Mouse (Mus musculus) c-Kit-positive CD71-negative TER-119-negative erythroid progenitor cells, embryonic 14.5 days (primary cell): ENCODE measurements around the gene Fbln1.
A peak's percentile ranks its signal among the peaks of the same experiment; 100 is the strongest.
"Not testable (repeated sequence)": the region's sequence is repeated elsewhere in the genome, so short reads cannot be mapped to it uniquely, and the experiment has no call there.

Source experiments
- DNase-seq: peaks from one replicate; pipeline ENCODE4 v3.0.0-alpha.2; 2013; ENCODE audit warnings: low read depth

Gene Fbln1

DNA sequence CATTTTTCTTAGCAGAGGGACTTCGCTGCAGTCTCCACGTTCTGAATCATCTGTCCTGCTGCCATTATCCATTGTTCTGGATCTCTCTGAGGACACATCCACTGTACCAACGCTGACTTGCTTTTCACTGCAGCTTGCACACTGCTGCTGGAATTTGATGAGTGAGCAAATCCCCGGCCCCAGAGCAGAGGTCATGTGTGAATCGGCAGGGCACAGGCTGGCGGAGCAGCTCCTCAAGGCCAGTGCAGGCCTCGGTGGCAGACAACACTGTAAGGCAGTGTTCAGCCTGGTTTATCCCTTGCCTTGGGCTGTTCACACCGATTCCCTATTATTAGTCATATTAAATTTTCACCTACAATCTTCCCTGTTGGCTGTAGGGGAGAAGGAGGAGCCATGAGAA is 89.8 kb downstream of the Fbln1 start:
- DNase-seq = no peak

DNA sequence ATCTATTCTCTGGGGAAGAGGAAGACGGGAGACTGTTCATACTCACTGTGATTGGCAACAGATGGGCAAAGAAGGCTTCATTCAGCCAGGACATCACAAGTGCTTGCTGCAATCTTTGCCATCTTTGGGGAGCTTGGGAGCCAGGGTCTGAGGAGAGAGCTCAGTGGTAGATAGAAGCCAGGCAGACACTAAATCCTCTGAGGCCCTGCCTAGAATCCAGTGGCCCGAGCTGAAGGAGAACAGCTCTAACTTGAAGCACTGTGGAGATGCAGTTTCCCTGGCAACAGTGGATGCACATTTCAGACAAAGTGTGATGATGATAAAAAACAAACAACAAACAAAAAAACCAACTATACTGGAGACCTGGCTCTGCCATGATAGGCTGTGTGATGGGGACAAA is 90.2 kb downstream of the Fbln1 start:
- no peak for DNase-seq

DNA sequence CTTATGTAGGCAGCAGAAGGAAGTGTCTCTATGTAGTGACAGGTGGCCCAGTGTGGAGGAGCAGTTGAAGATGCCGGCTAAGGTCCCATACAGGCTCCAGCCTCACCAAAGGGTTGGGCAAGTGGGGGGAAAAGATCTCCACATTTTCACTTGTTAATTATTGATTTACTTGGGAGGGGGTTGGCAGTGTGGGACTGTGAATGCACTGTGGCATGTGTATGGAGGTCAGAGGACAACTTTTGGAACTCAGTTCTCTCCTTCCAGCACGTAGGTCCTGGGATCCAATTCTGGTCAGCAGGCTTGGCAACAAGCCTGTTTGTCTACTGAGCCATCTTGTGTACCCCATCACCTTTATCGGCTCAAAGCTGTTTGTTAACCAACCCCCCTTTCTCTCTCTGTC is 90.8 kb downstream of the Fbln1 start:
- no peak for DNase-seq

DNA sequence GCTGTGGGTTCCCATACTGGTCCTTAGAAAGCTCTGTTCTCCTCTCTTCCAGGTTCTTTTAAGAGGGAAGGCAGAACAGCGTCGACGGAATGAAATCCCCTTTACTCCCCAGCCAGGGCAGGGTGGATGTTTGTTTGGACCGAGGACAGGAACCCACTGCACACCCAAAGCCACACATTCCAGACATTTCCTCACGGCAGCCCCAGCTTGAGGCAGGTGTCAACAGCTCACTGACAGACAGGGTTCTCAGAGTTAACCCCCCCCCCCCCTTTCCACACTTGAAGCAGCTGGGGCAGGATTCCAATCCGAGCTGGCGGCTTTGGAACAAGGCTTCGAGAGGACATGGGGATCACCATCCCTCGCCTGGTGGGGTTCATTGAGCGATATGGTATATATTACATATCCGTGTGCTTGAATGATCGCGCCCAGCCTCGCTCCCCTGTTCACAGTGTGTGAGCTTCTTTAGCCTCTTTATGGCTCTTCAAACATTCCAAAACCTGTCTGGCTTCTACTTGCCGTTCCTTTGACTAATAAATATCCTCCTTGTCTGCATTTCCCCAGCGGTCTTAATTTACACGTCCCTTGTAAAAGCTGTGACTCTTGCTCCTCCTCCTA is 92.5 kb downstream of the Fbln1 start:
- DNase-seq = no peak

DNA sequence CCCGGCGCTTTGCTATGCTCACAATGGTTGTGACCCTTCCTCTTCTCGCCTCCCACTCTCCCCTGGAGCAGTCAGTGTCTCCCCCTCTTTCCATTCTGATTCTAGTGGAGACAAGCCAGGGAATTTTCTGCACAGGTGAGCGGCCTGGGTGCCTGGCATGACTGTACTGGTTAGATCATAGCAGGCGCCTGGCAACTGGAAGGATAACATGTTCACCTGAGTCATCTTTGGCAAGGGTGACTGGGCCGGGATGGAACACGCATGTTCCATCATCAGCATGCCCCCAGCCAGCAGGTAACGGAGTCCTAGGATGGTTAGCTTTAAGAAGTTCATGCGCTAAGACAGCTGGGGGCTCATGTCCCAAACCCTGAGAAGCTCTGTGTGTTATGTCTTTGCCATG is 93.2 kb downstream of the Fbln1 start:
- no peak for DNase-seq

DNA sequence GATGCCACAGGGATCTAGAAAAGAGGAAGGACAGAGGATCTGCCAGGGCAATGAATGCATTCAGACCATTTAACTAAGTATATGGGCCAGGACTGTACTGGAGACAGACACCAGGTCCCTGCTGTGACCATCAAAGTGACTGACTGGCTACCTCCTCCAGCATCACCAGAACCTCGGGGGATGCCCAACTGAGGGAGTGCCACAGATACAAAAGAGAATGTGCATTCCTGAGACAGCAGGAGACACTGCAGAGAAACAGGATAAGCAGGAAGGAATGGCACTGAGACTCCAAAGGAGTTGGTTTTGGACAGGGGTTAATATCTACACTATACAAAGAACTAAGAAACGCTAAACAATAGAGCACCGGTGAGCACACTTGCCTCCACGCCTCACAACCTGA is 97.5 kb downstream of the Fbln1 start:
- no peak for DNase-seq

DNA sequence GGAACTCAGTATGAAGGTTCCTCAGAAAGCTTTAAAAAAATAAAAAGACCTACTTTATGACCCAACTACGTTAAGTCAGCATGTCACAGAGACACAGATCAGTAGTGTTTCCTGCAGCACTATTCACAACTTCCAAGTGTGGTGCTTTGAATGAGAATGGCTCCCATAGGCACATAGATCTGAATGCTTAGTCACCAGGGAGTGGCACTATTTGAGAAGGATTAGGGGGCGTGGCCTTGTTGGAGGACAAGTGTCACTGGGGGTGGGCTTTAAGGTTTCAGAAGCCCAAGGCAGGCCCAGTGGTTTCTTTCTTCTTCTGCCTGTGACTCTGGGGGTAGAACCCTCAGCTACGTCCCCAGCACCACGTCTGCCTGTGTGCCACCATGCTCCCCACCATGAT is 98.2 kb downstream of the Fbln1 start:
- no peak for DNase-seq

DNA sequence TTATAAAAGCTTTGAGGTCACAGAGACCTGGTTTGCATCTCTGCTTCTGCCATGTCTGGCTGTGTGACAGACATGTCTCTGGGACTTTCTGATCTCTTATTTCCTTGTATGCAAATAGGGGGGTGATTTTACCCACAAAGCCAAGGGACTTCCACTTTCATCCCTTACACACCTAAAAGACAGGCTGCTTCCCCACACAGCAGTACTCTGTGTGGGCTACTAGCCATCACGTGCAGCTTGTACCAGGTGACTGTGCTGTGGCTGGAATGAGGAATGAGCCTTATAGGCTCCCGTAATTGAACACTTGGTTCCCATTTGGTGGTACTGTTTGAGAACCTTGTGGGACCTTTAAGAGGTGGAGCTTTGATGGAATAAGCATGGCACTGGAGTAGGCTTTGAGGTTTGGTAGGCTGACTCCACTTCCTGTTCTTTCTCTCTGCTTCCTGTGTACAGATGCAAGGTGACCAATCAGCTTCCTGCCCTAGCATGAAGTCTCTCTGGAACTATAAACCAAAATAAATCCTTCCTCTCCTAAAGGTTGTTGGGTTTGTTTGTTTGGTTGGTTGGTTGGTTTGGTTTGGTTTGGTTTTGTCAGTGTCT is 101.4 kb downstream of the Fbln1 start:
- no peak for DNase-seq

DNA sequence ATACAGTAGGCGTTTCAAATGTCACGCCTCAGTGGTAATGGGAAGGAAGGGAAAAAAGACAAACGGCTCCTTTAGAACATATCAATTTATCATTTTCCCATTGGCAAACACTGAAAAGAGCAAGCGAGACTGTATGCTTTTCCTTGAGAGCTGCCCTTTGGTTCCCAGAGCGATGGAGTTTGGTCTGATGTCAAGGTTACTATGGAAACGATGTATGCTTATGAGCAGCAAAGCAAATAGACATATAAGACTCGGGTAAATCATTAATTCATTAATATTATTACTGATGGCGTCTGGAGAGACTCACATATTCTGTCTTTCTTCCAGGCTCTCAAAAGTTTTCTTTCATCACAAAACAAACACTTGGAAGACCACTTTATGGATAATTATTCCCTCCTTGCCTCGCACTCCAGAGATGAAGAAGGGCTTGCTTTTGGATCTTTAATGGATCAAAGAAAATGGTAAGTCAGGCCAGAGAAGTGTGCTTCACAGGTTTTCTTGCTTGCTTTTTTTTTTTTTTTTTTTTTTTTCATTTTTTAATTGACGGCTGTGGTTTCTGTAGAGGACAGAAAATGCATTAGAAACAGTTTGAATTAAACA is 105.4 kb downstream of the Fbln1 start:
- DNase-seq = no peak

DNA sequence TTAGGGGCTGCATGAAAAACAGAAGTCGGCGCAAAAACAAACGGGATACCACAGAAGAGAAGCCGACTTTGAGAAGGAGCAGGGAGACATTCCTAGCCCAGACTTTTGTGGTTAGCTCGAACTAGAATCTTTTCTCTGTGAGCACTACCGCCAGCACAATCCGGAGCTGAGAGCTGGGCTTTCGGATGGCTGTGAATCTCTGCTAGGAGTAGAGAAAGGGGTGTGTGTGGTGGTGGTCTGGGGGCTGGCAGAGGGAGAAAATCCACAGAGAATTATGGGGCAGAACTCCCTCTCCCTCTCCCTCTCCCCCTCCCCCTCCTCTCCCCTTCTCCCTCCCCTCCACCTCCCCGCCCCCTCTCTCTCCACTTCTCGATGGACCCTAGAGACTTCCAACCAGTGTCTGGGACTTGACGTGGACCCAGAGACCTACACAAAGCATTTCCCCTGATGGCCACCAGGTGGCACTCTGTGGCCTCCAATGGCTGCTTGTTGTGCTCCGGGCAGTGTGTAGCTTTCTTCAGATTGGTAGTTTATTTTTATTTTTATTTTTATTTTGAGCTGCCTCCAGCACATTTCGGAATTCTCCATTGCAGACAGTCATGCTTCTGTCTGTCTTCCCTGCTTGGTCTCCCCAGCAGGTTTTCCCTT is 109.8 kb downstream of the Fbln1 start:
- peak; percentile 38 for DNase-seq

DNA sequence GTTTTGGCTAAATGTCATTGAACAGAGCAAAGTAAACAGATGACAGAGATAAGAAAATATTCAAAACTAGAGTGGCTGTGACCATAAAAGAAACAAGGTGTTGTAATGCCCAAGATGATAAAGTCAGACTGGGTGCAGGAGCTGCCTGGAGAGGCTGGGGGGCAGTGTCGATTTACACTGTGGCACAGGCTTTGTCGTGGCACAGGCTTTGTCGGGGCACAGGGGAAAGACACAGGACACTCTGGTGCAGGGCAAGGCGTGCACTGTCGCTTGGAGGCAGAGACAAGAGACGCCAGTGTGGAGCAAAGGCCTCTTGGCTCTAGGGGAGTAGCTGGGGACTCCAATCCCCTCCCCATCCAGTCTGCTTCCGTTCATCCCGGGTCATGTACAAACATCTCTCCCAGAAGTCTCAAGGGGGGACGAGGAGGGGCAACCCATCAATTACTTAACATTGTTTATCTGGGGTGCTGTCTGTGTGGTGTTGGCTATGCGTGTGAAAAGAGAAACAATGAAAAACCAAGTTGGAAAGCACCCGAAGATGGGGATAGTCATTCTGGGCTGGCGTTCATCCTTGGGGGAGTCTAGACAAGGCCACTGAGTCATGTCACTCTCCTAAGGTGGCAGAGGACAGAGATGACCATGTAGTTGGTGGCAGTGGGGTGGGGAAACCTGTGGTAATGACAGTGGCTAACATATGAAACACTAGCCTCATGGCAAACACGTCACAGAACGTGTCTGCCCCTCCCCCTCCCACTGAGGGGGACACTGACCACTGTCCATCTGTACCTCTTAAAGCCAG is 110.8 kb downstream of the Fbln1 start:
- DNase-seq = no peak

DNA sequence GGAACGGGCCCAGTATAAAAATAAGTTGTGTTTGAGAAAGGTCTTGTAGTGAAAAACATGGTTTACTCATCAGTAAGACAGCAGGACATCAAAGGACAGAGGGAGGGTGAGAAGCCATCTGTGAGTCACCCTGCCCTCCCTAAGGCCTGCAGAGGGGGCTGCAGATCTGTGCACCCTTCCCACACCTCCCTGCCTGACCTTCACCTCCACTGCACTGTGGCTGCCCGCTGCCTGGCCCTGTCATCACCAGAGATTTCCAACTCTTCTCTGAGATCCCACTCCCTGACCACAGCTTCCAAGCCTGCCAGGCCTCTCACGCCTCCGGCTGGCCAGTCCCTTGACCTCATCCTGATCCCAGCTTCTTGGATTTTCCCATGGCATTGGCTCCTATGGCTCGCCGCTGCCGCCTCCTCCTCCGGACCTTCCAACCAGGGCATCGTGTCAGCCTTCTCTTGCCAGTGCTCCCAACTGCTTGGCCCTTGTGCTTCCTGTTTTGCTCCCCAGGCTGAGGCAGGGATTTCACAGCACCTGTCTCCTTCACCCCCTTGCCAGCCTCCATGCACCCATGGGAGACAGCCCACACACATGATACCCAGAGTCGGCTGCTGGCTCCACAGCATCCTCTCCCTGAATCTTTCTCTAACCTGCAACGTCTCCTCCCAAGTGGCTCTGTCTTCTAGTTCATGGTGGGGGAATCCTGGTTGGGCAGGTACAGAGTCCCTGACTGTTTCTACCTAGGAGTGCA is 114.3 kb downstream of the Fbln1 start:
- DNase-seq = no peak

DNA sequence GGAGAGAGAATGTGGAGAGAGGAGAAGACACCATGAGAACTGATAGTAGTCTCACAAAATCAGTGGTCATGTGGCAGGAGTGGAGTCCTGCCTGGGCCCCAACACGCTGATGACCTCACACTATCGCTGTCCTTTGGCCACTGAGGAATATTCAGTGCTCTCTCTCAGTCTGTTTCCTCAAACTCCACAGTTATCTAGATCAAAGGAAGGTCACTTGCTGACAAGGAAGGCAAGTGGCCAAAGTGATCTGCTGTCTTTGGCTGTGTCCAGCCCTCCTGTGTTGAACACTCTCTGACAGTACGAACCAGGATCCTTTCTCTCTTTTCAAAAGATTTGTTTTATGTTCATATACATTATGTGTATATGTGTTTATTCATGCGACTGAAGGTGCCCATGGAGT is 117.5 kb downstream of the Fbln1 start:
- no peak for DNase-seq

DNA sequence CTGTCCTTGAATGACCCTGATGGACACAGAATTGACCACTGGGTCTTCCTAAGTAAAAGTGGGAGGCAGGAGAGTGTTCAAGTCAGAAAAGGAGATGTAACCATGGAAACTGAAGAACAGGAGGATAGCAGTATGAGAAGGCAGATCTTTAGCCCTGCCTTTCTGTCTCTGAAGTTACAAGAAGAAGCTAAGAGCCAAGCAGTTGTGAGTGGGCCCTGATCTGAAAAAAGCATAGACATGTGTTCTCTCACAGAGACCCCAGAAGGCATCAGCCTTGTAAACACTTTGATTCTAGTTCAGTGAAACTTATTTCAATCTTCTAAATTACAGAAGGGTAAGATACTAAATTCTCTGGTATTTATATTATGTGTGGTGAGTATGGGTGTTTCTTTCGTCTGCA is 118.7 kb downstream of the Fbln1 start:
- DNase-seq = no peak

DNA sequence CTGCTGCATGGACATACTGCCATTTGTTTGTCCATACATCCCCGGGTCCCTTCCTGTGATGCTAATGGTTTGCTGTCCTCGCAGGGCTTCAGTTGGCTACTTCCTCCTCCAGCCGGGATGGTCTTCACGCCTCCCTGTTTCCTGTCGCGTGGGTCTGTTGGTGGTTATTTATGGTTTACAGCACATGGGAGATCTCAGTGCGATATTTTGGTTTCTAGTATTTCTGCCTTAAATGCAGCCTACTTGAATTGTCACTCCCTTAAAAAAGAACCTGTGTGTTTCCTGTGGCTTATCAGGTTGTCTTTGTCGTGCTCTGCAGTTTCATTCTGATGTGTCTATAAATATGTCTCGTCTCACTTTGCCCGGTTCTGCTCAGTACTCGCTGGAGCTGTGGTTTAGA is 122.1 kb downstream of the Fbln1 start:
- no peak for DNase-seq

DNA sequence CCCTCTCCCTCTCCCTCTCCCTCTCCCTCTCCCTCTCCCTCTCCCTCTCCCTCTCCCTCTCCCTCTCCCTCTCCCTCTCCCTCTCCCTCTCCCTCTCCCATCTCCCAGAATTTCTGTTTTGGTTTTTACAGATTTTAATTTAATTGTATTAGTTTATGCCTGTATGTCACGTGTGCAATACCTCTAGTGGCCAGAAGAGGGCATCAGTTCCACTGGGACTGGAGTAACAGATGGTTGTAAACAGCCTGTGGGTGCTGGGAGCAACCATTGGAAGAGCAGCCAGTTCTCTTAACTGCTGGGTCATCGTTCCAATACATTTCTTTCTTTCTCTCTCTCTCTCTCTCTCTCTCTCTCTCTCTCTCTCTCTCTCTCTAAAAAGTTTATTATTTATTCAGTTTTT is 122.7 kb downstream of the Fbln1 start:
- DNase-seq = not testable (repeated sequence)

DNA sequence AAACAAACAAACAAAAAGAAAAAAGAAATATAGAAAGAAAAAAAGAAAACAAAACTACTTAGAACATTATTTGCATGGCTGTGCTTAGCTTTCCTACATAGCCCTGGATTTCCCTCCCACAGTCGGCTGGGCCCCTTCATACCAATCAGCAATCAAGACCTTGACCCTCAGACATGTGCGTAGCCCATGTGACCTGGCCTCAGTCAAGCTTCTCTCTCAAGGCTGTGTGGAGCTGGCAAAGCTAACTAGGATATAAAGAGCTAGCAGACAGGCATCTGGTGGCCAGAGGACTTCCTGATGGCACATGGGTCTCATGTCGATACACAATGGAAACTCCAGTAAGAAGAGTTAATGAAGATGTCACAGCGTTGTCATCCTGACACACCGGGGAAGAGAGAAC is 123.3 kb downstream of the Fbln1 start:
- no peak for DNase-seq

DNA sequence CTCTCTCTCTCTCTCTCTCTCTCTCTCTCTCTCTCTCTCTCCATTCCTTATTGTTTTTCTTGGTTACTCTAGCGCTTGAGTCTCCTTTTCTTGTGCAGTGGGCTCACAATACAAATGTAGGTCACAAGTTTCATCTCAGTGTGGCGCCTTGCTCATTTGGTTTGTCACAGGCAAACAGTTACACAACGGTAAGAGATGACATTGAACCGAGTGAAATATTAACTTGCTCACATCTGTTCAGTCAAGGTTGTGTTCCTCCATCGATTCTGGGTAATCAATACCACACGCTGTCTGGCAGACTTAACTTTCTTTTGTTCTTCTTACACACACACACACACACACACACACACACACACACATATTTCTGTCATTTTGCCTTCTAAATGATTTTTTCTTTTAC is 124.3 kb downstream of the Fbln1 start:
- no peak for DNase-seq

DNA sequence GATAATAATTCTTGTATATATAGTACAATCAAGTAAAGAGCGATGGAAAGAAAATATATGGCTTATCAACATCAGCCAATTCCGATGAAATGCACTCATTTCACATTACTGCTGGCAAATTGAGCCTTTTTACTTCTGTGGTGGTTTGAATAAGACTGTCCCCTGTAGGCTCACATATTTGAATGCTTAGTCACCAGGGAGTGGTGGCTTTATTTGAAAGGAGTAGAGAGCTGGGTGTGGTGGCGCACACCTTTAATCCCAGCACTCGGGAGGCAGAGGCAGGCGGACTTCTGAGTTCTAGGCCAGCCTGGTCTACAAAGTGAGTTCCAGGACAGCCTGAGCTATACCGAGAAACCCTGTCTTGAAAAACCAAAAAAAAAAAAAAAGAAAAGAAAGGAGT is 127.8 kb downstream of the Fbln1 start:
- not testable (repeated sequence) for DNase-seq

DNA sequence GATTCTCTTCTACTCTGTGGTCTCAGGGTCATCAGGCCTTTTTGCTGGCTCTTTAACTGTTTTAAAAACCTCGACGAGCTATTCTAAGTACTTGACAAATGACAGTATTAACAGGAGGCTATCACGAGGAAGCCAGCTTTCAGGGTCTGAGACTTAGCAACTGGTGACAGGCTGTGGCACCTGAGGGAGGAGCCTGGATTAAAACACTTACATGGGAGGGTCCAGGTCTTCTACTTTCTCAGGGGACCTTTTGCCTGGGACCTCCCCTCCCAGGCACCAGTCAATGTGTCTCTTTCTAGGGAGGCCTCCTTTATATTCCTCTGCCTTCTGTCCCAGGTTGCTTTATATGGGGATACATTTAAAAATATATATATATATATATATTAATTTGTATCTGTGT is 128.5 kb downstream of the Fbln1 start:
- no peak for DNase-seq

DNA sequence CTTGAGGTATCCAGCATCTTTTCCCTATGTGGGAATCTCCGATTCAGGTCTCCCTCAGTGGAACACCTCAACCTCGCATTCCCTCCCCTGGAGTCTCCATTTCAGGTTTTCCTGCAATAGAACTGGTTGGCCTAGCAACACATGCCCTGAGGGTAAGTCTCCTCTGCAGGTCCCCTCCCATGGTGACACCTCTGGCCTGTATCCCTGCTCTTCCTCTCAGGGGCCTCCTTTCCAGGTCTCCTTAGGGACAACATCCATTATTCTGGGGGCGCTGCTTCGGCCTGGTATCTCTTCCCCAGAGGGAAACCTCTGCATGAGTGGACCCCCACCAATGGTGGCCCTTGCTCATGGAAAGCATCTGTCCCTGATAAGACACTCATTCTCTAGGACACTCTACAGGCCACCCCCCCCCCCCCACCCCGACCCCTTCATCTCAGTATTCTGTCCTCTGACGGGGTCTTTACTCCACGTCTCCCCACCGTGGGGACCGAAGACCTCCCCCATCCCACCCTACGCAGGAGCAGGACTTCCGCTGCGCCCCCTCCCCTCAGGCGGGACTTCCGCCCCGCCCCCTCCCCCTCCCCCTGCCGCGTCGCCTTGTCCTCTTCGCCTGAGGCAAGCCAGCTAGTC is 130.0 kb downstream of the Fbln1 start, which contains the start of gene Atxn10:
Gene Atxn10 (plus strand): TSS at position 575 of the 630 bp plus-strand sequence.
- no peak for DNase-seq
